Mouse (Mus musculus) heart, postnatal 4 days (tissue): ENCODE results near the gene Gm21310. TPM values are rescaled to one million over a fixed set of nuclear protein-coding genes. Genes with fewer than 3 reads are reported as not detected.
"Not testable (repeated sequence)": the region's sequence is repeated elsewhere in the genome, so short reads cannot be mapped to it uniquely, and the experiment has no call there.

ENCODE experiments used
- DNase-seq: peaks from one replicate; pipeline ENCODE4 v3.0.0; 2021
- total RNA-seq, 2 experiments: library from RNA; stranded (reverse); gene quantifications; 2 replicates each; pipeline ENCODE4 v1.2.3; 2021

The Gm21310 gene
- total RNA-seq = not detected

GRCm38 (mm10) chrY:10147083-10147482 lies at the start of gene Gm21310:
Gene Gm21310 (minus strand): TSS chrY:10147183.
- DNase-seq = not testable (repeated sequence)

Other genes starting within 250 kb of the Gm21310 start
- not detected for gene Gm20834, start 177.4 kb upstream of the Gm21310 start, total RNA-seq